Mouse (Mus musculus) embryonic fibroblast, embryonic 13.5 days (primary cell): ENCODE results near the gene A930004D18Rik.

Source experiments
- CTCF ChIP-seq: IDR thresholded peaks from 2 replicates; pipeline ENCODE4 v1.5.1; 2011; ENCODE audit warnings: mild to moderate bottlenecking, control low read depth, low read length, moderate library complexity, borderline replicate concordance; ENCODE audit not compliant: insufficient read depth
- POLR2A ChIP-seq: IDR thresholded peaks from 2 replicates; pipeline ENCODE4 v1.6.1; 2011; ENCODE audit warnings: low read depth, mild to moderate bottlenecking, control low read depth, low read length, moderate library complexity

DNA sequence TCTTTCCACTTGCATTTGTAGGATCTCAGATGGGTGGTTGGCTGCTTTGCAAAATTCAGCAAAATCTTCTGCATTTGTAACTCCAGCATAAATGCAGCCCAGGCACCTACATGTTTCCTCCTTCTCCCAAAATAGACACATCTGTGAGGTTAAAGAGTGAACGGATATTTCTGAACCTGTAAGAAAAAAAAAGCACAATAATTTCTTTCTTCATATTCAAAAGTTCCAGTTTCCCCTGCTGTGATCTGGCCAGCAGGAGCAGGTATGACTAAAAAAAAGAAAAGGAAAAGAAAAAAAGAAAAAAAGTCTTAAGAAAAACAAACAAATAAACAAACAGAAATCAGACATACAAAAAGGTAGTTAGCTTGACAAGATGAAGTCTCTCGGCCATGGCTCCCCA, 12.5 kb upstream of the A930004D18Rik start:
- TF ChIP-seq CTCF = no peak
- TF ChIP-seq POLR2A = no peak
